Mouse (Mus musculus): ENCODE data around the gene Fads6.
A peak's percentile ranks its signal among the peaks of the same experiment; 100 is the strongest.

Gene Fads6

DNA sequence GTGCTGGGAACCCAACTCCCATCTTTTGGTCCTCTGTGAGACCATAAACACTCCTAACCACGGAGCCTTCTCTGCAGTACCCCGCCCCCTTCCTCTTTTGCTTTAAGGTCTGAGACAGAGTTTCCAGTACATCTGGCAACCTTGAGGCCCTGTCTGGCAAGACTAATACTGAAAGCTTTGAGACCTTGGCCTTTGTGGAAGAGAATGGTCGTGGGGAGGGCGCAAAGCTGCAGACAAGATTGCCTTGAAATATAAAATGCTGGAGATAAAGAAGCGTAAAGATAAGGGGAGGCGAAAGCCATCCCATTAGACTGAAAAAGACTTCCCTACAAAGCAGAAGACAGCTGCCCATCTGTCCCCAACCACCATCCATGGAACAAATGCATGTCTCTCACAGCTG is 22.0 kb downstream of the Fads6 start:
- DNase-seq = no peak

DNA sequence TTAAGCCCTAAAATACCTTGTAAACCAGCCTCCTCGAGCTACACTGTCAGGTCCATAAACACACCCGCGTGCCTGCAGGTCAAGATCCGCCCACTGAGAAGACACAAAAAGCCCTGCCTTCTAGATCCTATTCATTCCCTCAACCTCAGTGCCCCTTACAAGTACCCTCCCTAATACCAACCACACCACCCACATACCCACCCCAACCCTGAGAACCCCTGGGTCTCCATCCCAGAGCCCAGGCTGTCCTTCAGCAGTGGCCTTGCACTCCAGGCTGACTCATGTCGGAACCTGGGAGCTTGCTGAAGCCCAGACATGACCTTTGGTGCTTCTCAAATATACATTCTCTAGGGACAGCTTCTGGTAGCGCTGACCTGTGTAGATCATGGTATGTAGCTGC is 22.7 kb downstream of the Fads6 start:
- DNase-seq = no peak

DNA sequence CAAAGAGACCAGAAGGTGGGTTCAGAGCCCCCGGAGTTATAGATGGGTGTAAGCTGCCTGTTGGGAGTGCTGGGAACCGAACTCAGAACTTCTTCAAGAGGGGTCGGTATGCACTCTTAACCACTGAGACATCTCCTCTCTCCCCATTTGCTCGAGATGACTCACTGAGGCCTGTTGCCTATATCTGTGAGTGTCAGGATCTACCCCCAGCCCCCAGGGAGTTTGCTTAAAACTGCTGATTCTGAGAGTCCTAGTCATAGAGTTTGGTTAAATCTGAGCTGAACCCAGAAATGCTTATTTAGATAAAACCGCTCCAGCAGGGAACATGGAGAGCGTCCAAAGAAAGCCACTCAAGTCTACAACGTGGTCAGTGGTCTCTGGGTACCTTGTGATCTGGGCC is 23.3 kb downstream of the Fads6 start:
- no peak for DNase-seq

DNA sequence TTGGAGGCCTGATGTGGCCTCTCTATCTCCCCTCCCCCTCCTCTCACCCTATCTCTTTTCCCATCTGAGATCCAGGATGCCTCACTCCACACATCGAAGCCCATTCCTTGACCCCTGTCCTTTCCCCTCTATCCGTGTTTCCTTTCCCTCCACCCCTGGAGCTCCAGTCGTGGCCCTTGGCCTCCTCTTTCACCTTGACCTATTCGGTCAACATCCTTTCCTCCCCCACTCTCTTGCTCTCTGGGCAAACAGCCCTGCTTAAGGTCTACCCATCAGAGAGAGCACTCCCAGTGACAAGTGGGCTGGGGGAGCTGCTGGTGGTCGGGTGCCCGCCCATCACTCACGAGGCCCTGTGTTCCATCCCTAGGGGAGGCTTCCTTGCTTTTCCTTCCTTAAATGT is 23.7 kb downstream of the Fads6 start:
- DNase-seq = no peak

DNA sequence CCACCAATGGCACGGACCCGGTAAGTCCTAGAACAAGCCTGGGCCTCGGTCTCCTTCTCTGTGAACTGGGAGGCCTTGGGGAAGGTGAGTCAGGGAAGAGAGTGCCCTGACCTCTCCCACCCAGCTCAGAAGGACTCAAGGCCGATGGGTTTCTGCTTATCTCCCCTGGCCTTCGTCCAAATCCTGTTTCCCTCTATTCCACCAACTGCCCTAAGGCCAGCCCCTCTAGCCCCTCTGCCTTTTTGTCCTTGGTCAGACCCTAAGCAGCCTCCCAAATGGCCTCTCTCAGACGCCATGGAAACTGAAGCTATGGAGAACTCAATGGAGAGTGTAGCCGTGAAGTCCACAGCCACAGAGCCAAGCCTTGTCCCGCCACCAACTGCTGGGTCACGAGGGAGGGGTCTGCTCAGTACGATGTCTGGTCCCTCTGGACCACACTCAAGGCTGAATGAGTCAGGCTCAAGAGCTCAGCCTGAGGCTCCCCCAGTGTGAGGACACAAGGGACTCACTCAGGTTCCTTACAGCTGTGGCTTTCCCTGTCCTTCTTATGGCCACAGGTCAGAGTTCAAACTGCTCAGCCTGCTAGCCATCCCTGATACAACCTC is 24.5 kb downstream of the Fads6 start:
- DNase-seq = no peak

DNA sequence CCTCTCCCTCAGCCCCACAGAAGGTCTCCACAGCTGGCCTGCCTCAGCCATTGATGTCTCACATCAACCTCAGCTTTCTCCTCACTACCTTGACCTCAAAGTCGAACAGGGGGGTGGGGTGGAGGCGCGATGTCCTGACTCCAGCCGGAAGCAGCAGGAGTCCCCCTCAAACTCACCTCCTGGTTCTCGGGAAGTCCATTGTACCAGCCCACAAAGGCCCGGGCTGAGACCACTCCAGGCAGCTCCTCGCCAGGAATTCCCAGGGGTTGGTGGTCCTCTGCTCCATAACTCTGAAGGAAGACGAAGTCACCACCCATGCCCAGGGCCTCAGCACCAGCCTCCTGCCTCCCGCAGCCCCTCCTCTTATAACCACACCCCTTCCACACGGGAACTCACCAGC is 26.0 kb downstream of the Fads6 start:
- no peak for DNase-seq

DNA sequence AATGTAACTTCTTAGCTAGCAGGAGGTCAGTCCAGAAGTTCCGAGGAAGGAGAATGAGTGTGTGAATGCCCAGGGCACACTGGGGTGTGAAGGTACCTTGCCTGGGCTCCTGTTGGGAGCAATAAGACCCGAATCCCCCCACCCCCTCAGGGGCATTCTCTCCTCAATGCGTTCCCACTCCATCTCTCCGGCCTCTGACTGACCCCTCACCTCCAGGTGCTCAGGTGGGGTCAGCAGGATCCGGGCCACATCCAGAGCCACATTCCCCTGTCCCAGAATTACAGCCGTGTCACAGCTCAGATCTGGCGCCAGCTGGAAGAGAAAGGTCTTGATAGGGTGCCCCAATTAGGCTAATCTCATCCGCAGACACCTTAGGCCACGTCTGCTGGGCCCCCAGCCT is 26.4 kb downstream of the Fads6 start:
- DNase-seq = no peak

DNA sequence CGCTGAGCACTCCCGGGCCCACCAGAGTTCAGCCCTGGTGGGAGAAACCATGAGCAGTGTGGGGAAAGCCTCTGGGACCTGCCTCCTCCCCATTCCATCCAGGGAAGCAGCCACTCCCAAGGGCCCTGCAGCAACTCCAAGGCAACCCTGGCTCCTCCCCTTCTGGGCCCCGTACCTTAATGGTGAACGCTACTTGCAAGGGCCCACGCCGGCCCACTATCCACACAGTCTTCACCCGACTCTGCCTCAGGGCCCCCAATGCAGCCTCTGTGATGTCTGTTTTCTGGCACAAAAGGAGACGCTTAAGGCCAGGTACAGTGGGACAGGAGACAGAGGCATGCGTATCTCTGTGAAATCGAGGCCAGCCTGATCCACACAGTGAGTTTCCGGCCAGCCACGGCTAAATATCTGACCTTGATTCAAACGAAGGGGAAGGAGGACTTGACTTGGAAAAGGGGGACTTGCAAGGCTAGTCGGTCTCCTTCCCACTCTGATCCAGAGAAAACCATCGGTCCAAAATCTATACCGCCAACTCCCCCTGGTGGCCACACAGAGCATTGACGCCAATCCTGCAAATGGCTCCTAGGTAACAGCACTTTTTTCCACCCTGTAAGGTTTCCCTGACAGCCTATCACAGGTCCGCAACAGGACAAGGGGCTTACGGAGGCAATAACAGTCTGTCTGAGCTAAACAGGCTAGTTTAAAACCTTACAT is 27.2 kb downstream of the Fads6 start:
- DNase-seq = peak in 1 of 2 experiments; percentile 66

DNA sequence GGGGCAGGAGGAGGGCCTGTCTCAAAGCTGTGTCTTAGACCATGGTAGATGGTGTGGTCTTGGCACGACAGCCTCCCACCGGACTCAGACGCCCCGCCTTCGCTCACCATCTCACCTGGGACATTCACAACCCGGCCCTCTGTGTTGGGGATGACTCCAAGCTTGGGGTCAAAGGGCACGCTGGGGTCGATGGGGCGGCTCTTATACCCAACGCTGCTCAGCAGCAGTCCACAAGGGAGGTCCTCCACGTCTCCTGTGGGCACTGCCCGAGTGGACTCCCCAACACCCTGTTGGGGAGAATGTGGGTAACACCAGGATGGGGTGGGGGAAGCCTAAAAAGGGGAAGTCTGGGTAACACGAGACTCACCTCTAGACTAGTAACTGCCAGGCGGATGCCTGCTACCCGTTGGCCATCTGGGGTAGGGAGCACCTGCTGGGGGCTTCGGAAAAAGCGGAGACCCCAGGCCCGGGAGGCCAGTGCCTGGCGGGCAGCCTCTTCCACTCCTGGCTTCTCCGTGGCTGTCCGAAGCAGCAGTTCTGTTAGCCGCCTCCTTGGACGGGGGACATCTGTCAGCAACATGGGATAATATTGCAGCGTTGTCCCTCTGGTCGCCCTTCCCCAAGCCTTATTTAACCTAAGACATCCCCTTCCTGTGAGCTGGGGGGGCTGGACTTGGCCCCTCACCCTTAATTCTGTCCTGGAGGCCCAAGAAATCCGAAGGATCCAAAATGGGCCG is 28.0 kb downstream of the Fads6 start:
- DNase-seq = no peak

DNA sequence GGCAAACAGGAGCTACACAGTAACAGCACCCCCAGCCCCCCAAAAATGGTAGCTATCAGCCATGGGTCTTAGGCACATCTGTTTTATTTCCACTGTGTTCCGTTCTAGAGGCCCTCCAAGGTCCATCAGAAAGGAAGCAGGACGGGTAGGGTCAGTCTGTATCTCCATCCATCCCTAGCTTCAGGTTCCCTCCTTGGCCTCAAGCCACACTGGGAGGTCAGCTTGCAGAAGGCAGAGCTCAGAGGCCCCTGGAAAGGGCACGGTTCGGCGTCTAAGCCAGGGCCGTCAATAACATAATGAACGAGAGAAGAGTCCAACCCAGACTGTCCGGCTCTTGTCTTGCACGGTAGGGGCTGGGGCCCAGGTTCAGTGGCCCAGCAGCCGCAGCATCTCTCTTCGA is 29.5 kb downstream of the Fads6 start:
- DNase-seq = no peak

DNA sequence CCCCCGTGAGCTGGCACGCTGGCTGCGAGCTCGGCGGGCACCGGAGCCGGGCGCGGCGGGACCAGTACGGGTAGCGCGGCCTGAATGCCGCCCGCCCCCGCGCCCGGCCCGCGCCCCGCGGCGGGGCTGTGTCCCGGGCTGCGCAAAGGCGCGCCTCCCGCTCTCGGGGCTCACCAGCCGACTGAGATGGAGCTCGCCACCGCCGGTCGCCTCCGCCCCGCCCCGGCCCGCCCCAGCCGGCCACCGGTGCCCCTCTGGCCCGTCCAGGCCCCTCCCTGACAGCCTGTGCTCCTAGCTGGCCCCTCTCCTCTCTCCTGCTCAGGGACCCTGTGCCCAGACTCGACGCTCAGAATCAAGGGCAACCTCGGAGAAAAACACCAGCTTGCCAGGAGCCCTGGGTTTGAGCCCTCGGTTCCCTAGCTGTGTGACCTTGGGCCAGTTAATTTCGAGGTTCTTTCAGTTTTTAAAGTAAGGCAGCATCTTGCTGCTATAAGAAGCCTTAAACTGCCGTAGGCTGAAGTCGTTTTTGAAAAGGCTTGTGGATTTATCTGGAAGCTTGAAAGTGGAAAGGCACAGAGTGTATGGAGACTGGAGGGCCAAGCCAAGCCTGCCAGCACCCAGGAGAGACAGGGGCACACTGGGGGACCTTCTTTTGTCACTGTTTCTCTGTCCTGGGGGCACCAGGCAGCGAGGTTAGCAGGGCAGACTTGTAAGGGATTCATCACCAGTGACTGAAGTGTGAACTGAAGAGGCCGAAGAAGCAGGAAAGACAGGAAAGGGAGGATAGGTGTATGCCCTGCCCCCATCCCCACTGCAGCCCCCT is 30.2 kb downstream of the Fads6 start, which contains the start of gene Grin2c:
Gene Grin2c, minus strand, starts transcription at position 183 of the 823 bp plus-strand sequence.
- DNase-seq = no peak

DNA sequence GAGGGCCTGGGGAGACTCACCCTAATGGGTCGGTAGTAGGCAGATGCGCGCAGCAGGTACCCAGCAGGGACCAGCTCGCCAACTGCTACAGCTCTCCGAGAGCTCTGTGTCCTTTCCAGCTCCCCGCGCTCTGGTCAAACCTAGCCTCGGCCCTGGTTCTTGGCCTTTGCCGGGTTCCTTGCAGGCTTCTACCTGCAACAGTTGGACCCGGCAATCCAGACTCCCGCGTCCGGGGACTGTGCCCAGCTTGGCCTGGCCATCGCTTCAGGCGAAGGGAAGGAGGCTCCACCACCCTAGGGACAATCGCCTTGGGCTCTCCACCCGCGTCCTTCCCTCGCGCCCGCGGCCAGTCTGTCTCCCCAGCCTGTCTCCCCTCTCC is 31.1 kb downstream of the Fads6 start:
- no peak for DNase-seq

DNA sequence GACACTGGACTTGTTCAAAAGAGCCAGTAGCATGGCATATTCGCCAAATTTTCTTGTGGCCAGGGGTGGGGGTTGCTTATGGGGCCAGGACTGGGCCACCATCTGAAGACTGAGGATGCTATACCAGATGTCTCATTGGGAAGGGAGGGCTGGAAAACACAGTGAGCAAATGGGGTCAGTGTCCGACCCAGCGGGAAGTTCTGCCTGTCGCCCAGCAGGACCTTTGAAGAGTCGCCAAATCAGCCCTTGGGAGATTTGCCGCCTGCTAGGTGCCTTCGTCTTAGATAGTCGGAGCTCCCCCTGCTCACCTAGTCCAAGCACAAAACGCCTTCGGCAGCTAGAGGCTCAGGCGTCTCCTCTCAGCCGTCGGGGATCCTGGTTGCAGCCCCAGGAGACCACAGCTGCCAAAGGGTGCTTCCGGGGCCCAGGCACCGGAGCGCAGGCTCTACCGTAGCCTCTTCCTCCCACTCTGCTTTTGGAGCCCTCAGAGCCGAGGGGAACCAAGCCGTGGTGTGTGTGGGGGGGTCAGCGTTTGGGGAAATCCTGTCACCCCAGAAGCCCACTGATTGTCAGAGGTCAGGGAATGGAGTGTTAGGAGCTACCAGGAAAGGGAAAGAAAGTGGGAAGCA is 31.6 kb downstream of the Fads6 start:
- DNase-seq = no peak

DNA sequence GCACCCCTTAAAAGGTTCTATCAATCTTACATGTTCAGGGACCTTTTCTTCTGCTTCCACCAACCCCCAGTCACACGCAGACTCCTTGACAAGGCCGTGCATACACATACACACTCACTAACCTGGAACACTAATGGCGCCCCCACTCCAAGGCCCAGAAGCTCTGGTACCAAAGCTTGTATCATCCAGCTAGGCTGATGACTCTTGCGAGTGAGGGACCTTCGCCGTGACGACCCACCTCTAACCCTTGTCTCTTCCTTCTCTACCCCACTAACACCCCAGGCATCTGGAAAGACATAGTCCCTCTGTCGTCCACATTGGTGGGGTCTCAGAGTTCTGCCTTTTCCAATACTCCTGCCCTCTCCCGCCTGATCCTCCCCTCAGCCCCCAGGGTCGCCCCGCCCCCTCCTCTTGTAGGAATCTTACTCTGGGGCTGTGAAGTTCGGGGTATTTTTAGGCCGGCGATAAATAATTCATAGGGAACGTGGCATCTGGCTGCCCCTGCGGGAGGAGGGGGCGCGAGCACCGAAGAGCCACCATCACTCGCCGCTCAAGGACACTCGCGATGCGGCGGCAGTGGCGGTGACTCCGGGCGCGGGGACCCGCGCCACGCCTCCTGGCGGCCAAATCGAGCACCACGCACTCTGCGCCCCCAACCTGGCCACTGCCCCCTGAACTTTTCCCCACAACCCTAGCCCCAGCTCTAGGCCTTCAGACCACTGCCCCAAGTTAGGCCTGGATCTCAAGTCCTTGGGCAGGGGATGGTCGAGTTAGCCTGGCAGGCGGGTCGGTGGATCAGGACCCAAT is 32.4 kb downstream of the Fads6 start:
- DNase-seq = no peak

DNA sequence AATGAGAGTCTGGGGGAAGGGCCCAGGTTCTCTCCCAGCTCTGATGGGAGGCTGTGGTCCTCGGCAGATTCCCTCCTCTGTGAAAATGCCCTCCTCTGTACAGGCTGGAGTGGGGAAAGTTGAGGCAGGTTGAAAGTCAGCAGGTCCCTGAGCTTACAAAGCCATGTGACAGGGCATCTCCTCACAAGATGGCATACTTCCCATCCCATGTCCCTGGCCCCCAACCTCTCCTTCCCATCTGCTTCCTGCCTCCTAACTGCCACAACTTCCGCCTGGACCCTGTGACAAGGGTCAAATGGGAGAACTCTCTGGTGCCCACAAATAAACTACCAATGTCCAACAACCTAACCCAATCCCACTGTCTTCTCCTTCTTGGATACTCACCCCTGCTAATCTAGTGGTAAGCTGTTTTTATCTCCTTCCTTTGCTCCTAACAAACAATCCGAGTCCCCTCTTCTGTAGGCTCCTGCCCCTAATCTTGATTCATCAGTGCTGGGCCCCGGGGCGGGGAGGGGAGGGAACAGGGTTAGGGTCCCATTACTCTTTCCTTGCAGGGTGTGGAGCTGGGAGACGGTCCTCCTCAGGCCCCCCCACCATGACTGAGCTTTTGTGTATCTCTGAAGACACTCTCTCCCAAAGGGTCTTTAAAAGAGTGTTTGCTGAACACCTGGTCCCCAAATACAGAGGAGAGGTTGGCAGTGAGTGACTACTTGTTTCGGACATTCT is 33.2 kb downstream of the Fads6 start:
- no peak for DNase-seq

DNA sequence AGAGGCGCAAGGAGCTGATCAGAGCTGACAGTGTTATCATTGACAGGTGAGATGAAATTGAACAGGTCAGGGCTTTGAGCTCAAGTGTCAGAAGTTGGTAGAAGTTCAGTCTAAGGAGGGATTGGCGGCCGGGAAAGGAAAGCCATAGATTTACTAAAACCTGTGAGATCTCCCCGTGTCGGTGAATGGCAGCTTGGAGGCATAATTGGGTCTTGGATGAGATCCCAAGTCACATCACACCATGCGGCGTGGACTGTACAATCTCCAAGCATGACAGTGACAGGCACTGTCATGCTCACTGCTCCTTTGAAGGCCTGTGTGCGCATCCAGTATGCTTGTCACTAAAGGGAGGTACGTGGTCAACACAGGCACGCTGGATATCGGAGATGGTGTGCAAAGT is 34.5 kb downstream of the Fads6 start:
- no peak for DNase-seq

DNA sequence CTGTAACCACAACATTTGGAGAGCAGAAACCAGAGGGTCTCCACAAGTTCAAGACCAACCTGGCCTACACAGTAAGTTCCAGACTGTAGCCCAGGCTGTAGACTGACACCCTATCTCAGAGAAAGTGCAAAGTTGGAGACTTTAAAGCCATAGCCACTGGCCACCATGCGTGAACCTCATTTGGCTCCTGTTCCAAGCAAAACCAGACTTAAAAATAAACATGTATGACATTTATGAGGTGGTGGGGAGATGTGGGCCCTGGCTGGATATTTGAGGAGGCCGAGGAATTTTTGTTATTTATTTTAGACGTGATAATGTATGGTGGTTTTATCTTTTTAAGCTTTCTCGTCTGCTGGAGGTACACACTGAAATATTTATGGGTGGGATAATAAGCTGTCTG is 38.3 kb downstream of the Fads6 start:
- no peak for DNase-seq

DNA sequence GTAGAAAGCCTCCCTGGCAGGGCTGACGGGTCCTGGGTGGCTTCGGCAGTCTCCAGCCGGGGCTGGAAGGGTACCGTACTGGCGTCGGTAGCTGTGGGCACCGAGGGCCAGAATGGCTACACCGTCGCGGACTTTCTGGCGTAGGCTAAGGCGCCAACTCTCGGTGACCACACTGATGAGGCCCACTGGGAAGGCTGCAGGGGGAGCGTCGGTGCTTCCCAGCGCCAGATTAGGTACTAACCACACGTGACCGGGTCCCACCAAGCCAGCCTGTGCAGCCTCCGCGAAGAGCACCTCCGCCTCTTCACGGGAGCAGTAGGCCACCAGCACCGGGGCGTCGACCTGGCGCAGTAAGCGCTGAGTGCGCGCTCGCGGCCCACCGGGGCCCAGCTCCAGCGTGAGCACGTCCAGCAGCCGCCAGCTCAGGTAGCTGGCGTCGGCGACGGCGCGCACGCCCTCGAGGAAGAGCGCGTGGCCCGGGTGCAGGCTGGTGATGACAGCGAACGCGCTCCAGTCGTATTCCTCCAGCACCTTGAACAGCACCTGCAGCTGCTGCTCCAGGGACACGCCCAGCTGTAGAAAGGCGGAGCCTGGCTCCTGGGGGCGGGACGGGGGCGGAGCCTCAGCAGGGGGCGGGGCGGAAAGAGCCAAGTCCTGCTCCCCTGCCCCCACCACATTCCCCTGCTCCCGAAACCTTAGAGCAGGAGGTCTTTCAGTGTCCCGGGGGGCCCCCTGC is 39.5 kb downstream of the Fads6 start:
- no peak for DNase-seq

DNA sequence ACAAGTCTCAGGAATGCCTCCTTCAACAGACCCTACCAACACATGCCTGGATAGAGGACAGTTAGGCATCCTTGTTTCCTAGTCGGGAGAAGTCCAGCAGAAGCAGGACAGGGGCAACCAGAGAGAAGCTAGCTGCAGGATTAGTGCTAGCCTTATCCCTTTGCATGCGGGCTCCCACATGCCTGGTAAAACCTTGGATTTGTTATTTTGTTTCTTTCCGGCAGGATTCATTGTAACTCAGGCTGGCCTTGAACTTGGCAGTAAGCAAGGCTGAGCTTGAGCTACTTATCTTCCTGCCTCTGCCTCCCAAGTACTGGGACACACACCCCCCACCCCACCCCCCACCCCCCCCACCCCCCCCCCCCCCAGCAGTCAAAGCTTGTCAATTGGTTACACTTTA is 46.2 kb downstream of the Fads6 start:
- no peak for DNase-seq

DNA sequence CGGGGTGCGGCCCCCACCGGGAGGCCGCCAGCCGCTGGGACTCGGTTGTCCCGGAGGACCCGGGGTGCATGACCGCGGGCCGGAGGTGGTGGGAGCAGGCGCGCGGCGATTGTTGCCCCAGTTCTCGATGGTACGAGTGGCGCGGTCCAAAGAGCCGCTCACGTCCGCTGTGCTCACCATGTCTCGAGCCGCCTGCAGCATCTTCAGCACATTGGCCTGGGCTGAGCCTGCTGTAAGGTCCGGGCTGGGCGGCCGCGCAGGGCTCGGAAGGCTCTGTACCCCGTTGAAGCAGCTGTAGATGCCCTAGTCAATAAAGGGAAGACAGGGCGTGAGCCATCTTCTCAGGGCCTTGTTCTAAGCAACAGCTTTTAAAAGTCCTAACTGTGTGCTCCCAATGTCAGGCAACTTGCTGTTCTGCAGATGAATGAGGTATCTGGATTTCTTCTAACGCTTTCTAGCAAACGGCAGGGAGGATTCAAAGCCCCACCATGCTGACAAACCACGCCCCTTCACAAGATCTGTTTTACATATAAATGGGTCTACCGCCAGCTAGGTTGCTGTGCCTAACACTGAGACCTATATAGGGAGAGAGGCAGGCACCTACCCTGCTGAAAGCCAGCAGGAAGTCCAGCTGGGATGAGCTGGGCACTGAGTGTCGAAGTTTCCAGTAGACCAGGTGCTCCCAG is 46.9 kb downstream of the Fads6 start:
- no peak for DNase-seq
